Mouse (Mus musculus) C2C12 (cell line): Measurements from ENCODE around the gene Isoc2a.

Experiments used
- CTCF ChIP-seq: IDR thresholded peaks from one replicate; pipeline ENCODE4 v1.5.1; 2011; ENCODE audit not compliant: control insufficient read depth, insufficient read depth, insufficient read length
- MAX ChIP-seq: IDR thresholded peaks from one replicate; pipeline ENCODE4 v1.6.1; 2011; ENCODE audit warnings: mild to moderate bottlenecking, control low read depth

GRCm38 (mm10) chr7:4877226-4877625 is 273 bp downstream of the Isoc2a start:
- TF ChIP-seq CTCF (no peak), MAX (no peak)
